Mouse (Mus musculus): ENCODE measurements around the gene Oxsr1. TPM values are rescaled to one million over a fixed set of nuclear protein-coding genes. Genes with fewer than 3 reads are reported as not detected.
"Not testable (repeated sequence)": the region's sequence is repeated elsewhere in the genome, so short reads cannot be mapped to it uniquely, and the experiment has no call there.

Gene Oxsr1
- polyA plus RNA-seq, 1 experiment from 2014 or later, result 13.5 TPM

- no peak overlapping the region for H3K9ac ChIP-seq
- no peaks in the 10 kb centered on the region for H3K27me3 ChIP-seq (replicated peaks)
- H3K4me1 ChIP-seq (replicated peaks), result peaks cover 26% of the 10 kb centered on the region
- ATAC-seq (ENCODE audit: insufficient number of reproducible peaks, low FRiP score), result no peak
- WGBS, result 79% methylated on average over 10 of the region's 10 CpGs
- H3K4me2 ChIP-seq, result no peak overlapping the region
- no peak overlapping the region for H3K27ac ChIP-seq (ENCODE audit: poor library complexity, severe bottlenecking)
- H3K36me3 ChIP-seq, result peaks cover under 1% of the 10 kb centered on the region; the same call in 1 of the 2 replicates
- H3K4me3 ChIP-seq, result no peak overlapping the region
- no peaks in the 10 kb centered on the region for H3K9me3 ChIP-seq (replicated peaks)
Observed at GRCm38 (mm10) chr9:119313096-119313495, 9.1 kb downstream of the Oxsr1 start.

GRCm38 (mm10) chr9:119309067-119309466, 13.2 kb downstream of the Oxsr1 start:
- H3K9ac ChIP-seq, result no peak overlapping the region
- WGBS, result 95% methylated on average over 1 of the region's 1 CpGs
- no peaks in the 10 kb centered on the region for H3K9me3 ChIP-seq (replicated peaks)
- H3K4me3 ChIP-seq, result no peak overlapping the region
- no peak for ATAC-seq (ENCODE audit: insufficient number of reproducible peaks, low FRiP score)
- peaks cover 27% of the 10 kb centered on the region for H3K4me1 ChIP-seq (replicated peaks)
- H3K36me3 ChIP-seq, result peaks cover 3% of the 10 kb centered on the region; the same call in 1 of the 2 replicates
- H3K27me3 ChIP-seq (replicated peaks), result no peaks in the 10 kb centered on the region
- no peak overlapping the region for H3K27ac ChIP-seq (ENCODE audit: poor library complexity, severe bottlenecking)
- no peak overlapping the region for H3K4me2 ChIP-seq

- peaks cover 18% of the 10 kb centered on the region for H3K36me3 ChIP-seq
- whole genome bisulfite sequencing, result 89% methylated on average over 7 of the region's 7 CpGs
- ATAC-seq (ENCODE audit: insufficient number of reproducible peaks, low FRiP score), result no peak
Observed at GRCm38 (mm10) chr9:119305863-119306262, 16.4 kb downstream of the Oxsr1 start.

GRCm38 (mm10) chr9:119298563-119298962, 23.7 kb downstream of the Oxsr1 start:
- no peaks in the 10 kb centered on the region for H3K4me1 ChIP-seq (replicated peaks)
- H3K27ac ChIP-seq (ENCODE audit: poor library complexity, severe bottlenecking), result no peak overlapping the region
- no peak overlapping the region for H3K4me2 ChIP-seq
- no peak overlapping the region for H3K9ac ChIP-seq
- H3K27me3 ChIP-seq (replicated peaks), result no peaks in the 10 kb centered on the region
- H3K9me3 ChIP-seq (replicated peaks), result no peaks in the 10 kb centered on the region
- no peak for ATAC-seq (ENCODE audit: insufficient number of reproducible peaks, low FRiP score)
- H3K36me3 ChIP-seq, result peaks cover 18% of the 10 kb centered on the region
- 89% methylated on average over 3 of the region's 3 CpGs for WGBS
- H3K4me3 ChIP-seq, result no peak overlapping the region

More at GRCm38 (mm10) chr9:119305863-119306262, 16.4 kb downstream of the Oxsr1 start:
- Histone ChIP-seq H3K27ac (ENCODE audit: poor library complexity, severe bottlenecking) (no peak overlapping the region), H3K9me3 (replicated peaks) (no peaks in the 10 kb centered on the region), H3K27me3 (replicated peaks) (no peaks in the 10 kb centered on the region), H3K9ac (no peak overlapping the region), H3K4me2 (no peak overlapping the region), H3K4me1 (replicated peaks) (peaks cover 22% of the 10 kb centered on the region), H3K4me3 (no peak overlapping the region)

GRCm38 (mm10) chr9:119297696-119298095, 24.5 kb downstream of the Oxsr1 start:
- Histone ChIP-seq H3K4me1 (replicated peaks) (no peaks in the 10 kb centered on the region), H3K9ac (no peak overlapping the region), H3K36me3 (peaks cover 17% of the 10 kb centered on the region), H3K27me3 (replicated peaks) (no peaks in the 10 kb centered on the region), H3K9me3 (replicated peaks) (no peaks in the 10 kb centered on the region), H3K4me2 (no peak overlapping the region), H3K4me3 (no peak overlapping the region), H3K27ac (ENCODE audit: poor library complexity, severe bottlenecking) (no peak overlapping the region)
- WGBS, result 86% methylated on average over 6 of the region's 6 CpGs
- no peak for ATAC-seq (ENCODE audit: insufficient number of reproducible peaks, low FRiP score)

- ATAC-seq (ENCODE audit: insufficient number of reproducible peaks, low FRiP score), result no peak
Observed at GRCm38 (mm10) chr9:119290791-119291190, 31.4 kb downstream of the Oxsr1 start.

GRCm38 (mm10) chr9:119280894-119281682, 41.1 kb downstream of the Oxsr1 start:
- no peak for ATAC-seq (ENCODE audit: insufficient number of reproducible peaks, low FRiP score)
- peaks cover 6% of the 10 kb centered on the region; the same call in 1 of the 2 replicates for H3K4me1 ChIP-seq (replicated peaks)
- H3K4me2 ChIP-seq, result no peak overlapping the region
- no peak overlapping the region for H3K9ac ChIP-seq
- H3K27ac ChIP-seq (ENCODE audit: poor library complexity, severe bottlenecking), result no peak overlapping the region
- peaks cover 40% of the 10 kb centered on the region for H3K36me3 ChIP-seq
- H3K27me3 ChIP-seq (replicated peaks), result no peaks in the 10 kb centered on the region
- WGBS, result 46% methylated on average over 5 of the region's 5 CpGs
- H3K4me3 ChIP-seq, result no peak overlapping the region
- no peaks in the 10 kb centered on the region for H3K9me3 ChIP-seq (replicated peaks)

More at GRCm38 (mm10) chr9:119290791-119291190, 31.4 kb downstream of the Oxsr1 start:
- H3K27me3 ChIP-seq (replicated peaks), result no peaks in the 10 kb centered on the region
- H3K27ac ChIP-seq (ENCODE audit: poor library complexity, severe bottlenecking), result no peak overlapping the region
- H3K4me3 ChIP-seq, result no peak overlapping the region
- peaks cover 10% of the 10 kb centered on the region for H3K4me1 ChIP-seq (replicated peaks)
- H3K9me3 ChIP-seq (replicated peaks), result no peaks in the 10 kb centered on the region
- 55% methylated on average over 3 of the region's 3 CpGs for WGBS
- H3K36me3 ChIP-seq, result peaks cover 18% of the 10 kb centered on the region
- no peak overlapping the region for H3K9ac ChIP-seq
- no peak overlapping the region for H3K4me2 ChIP-seq

- H3K27ac ChIP-seq (ENCODE audit: poor library complexity, severe bottlenecking), result no peak overlapping the region
- H3K27me3 ChIP-seq (replicated peaks), result no peaks in the 10 kb centered on the region
- WGBS, result 91% methylated on average over 5 of the region's 5 CpGs
Observed at GRCm38 (mm10) chr9:119278031-119278430, 44.2 kb downstream of the Oxsr1 start.

GRCm38 (mm10) chr9:119276321-119276720, 45.9 kb downstream of the Oxsr1 start:
- Histone ChIP-seq H3K4me2 (no peak overlapping the region), H3K4me3 (no peak overlapping the region), H3K27me3 (replicated peaks) (no peaks in the 10 kb centered on the region), H3K9me3 (replicated peaks) (no peaks in the 10 kb centered on the region), H3K4me1 (replicated peaks) (0 out of 2 replicates have a peak, but pooled peaks cover 2% of the 10 kb centered on the region), H3K36me3 (peaks cover 24% of the 10 kb centered on the region), H3K27ac (ENCODE audit: poor library complexity, severe bottlenecking) (no peak overlapping the region), H3K9ac (no peak overlapping the region)
- ATAC-seq (ENCODE audit: insufficient number of reproducible peaks, low FRiP score), result no peak
- WGBS, result 84% methylated on average over 7 of the region's 7 CpGs

More at GRCm38 (mm10) chr9:119278031-119278430, 44.2 kb downstream of the Oxsr1 start:
- no peak for ATAC-seq (ENCODE audit: insufficient number of reproducible peaks, low FRiP score)
- Histone ChIP-seq H3K9me3 (replicated peaks) (no peaks in the 10 kb centered on the region), H3K9ac (no peak overlapping the region), H3K36me3 (peaks cover 31% of the 10 kb centered on the region), H3K4me2 (no peak overlapping the region), H3K4me1 (replicated peaks) (0 out of 2 replicates have a peak, but pooled peaks cover 5% of the 10 kb centered on the region), H3K4me3 (no peak overlapping the region)

- not testable (repeated sequence) for H3K9me3 ChIP-seq (replicated peaks); H3K27me3 ChIP-seq (replicated peaks); H3K4me2 ChIP-seq; ATAC-seq (ENCODE audit: insufficient number of reproducible peaks, low FRiP score); H3K4me1 ChIP-seq (replicated peaks); H3K9ac ChIP-seq; H3K4me3 ChIP-seq; H3K27ac ChIP-seq (ENCODE audit: poor library complexity, severe bottlenecking)
- WGBS, result 95% methylated on average over 5 of the region's 5 CpGs
- peaks cover 29% of the 10 kb centered on the region for H3K36me3 ChIP-seq
Observed at GRCm38 (mm10) chr9:119274814-119275213, 47.4 kb downstream of the Oxsr1 start.

- Histone ChIP-seq H3K27ac (ENCODE audit: poor library complexity, severe bottlenecking) (no peak overlapping the region), H3K4me1 (replicated peaks) (no peaks in the 10 kb centered on the region)
- 94% methylated on average over 4 of the region's 4 CpGs for WGBS
Observed at GRCm38 (mm10) chr9:119271496-119271895, 50.7 kb downstream of the Oxsr1 start.

More at GRCm38 (mm10) chr9:119271496-119271895, 50.7 kb downstream of the Oxsr1 start:
- H3K4me3 ChIP-seq, result no peak overlapping the region
- no peaks in the 10 kb centered on the region for H3K9me3 ChIP-seq (replicated peaks)
- peaks cover 35% of the 10 kb centered on the region for H3K36me3 ChIP-seq
- no peaks in the 10 kb centered on the region for H3K27me3 ChIP-seq (replicated peaks)
- H3K4me2 ChIP-seq, result no peak overlapping the region
- no peak for ATAC-seq (ENCODE audit: insufficient number of reproducible peaks, low FRiP score)
- H3K9ac ChIP-seq, result no peak overlapping the region

Data from heart, embryonic 12.5 days (tissue).